Mouse (Mus musculus): ENCODE measurements around the gene Dnmbp.
"Not testable (repeated sequence)": the region's sequence is repeated elsewhere in the genome, so short reads cannot be mapped to it uniquely, and the experiment has no call there.

Gene Dnmbp

DNA sequence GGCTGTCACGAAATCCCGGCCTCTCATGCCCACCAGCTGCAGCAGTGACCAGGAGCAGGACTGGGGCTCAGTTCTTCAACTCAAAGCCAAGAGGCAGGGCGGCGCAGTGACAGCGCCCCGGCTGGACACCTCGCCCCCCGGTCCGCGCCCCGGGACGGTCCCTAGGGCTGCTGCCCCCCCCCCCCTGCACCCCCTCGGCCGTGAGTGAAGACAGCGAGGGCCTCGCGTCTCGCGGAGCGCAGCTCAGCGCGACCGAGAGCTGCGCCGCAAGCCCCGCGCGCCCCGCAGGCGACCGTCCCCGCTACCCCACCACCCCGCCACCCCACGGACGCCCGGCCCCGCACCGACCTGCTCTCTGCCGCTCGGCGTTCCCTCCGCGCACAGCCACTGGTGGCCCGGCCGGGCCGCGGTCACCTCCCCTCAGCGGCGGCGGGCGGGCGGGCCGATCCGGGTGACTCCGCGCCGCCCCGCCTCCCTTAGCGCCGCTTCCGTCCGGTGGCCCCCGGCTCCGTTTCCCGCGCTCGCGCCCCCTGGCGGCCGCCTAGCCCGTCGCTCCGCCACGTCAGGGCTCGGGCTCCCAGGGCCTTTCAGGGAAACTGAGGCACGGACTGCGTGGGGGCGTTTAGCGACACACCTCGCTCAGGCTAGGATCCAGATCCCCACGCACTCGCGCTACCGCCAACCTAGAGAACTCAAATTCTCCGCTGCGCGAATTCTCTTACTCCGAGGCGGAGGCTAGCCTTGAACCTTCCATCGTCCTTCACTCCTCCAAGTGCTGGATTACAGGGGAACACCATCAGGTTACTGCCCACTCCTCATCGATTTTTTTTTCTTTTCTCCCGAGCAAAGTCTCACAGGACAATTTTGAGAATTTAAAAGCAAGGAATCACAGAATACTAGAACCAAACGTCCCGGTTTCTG is at the start of gene Dnmbp:
TSS of gene Dnmbp (minus strand) at position 423 of the 921 bp plus-strand sequence.
- peak; percentile 83 for DNase-seq (ENCODE audit: low spot score)

DNA sequence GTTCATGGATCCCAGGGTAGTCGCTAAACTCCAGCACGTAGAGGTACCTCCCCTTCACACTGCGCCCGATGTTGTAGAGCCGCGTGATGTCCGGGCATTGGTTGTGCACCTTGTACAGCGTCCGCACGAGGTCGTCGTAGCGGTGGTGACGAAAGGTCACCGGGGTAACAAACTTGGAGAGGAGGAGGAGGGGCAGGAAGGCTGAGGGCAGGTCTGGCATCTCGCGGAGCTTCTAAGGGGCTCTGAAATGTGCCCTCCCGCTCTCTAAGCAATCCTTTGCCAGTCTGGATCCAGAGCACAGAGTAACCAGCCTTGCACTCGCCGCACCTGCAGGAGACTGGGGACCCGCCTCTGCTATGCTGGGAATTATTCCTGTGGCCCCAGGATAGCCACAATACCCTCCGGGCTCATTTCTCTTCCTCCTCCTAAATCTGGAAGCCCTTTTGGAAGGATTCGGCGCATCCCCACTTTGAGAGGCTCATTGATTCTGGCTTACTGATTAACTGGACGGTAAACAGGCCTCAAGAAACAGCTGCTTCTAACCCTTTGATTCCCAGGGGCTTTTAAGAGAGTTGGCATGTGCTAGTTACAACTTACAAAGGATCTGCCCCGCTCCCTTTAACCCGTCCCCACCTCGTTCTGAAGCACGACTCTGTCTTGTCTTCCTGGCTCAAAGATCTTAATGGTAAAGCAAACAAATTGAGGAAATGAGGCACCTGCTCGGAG is 46.2 kb upstream of the Dnmbp start, which contains the start of gene Cpn1:
TSS of gene Cpn1 (minus strand) at position 488 of the 726 bp plus-strand sequence.
- DNase-seq (ENCODE audit: low spot score), result peak; percentile 65

DNA sequence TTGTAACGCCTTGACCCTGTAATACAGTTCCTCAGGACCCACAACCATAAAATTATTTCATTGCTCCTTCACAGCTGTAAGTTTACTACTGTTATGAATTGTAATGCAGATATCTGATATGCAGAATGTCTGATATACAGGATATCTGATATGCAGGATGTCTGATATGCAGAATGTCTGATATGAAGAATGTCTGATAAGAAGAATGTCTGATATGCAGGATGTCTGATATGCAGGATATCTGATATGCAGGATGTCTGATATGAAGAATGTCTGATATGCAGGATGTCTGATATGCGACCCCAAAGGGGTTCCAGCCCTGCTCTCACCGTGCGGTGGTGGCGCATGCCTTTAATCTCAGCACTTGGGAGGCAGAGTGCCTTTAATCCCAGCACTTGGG is 42.0 kb upstream of the Dnmbp start:
- DNase-seq (ENCODE audit: low spot score), result no peak

DNA sequence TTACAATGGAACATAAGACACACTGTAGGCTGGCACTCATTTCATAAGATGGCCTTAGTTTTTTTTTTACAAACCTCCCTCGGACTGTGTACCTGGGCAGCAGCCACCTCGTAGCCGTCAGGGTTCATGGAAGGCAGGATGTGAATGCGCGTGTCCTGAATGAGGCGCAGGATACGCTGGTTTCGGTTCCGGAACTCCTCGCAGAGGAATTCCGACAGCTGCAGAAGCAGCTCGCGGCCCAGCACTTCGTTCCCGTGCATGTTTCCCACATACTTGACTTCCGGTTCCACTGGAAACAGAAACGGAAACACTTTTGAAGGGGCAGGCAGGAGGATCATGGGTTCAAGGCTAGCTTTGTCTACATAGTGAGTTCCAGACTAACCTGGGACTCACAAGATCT is 40.7 kb upstream of the Dnmbp start:
- DNase-seq (ENCODE audit: low spot score), result no peak

DNA sequence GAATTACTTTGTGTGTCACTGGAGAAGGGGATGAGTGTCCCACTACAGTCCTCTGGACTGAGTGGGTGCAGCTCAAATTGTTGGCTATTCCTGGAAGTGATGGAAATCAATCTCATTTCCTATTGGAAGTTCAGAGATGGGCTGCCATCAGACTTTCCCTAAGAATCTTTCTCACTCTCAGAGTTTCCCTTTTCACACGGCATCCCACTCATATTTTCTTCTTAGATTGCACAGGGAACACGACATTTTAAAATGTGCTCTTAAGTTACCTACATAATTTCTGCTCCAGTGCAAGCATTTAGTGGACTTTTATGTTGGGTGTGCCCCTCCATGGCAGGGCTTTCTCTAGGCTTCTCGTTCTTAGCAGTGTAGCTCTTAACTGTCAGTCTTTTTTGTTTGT is 37.8 kb upstream of the Dnmbp start:
- no peak for DNase-seq (ENCODE audit: low spot score)

DNA sequence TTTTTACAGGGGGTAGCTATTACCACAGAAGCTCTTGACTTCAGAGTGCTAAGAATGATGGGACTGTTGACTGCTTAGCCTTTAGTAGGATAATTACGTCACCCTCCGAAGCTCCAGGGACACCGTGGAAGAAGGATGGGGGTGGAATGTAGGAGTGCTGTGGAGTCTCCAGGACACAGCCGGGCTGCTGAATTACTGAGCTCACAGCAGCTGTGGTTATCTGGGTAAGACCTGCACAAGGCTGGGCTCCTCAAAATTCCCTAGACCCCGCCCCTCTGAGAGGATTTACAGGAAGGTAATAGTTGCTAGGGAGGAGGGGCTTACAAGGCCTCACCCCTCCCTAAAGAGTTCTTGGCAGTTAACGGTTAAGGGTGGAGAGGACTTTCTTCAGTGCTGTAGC is 36.7 kb upstream of the Dnmbp start:
- no peak for DNase-seq (ENCODE audit: low spot score)

DNA sequence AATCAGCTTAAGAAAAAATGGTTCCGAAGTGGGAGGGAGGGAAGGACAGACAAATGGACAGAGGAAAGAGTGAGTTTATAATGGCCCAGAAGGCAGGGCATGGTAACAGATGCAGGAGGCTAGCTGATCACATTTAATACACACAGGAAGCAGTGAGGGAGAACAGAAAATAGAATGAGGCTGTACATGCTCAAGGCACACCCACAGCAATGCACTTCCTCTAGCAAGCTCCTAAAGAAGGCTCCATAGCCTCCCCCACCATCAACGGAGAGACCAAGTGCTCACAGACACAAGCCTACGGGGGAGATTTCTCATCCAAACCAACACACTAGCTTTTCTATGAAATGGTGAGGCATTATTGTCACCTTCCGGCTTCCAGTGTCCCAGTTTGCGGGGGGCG is 34.2 kb upstream of the Dnmbp start:
- no peak for DNase-seq (ENCODE audit: low spot score)

DNA sequence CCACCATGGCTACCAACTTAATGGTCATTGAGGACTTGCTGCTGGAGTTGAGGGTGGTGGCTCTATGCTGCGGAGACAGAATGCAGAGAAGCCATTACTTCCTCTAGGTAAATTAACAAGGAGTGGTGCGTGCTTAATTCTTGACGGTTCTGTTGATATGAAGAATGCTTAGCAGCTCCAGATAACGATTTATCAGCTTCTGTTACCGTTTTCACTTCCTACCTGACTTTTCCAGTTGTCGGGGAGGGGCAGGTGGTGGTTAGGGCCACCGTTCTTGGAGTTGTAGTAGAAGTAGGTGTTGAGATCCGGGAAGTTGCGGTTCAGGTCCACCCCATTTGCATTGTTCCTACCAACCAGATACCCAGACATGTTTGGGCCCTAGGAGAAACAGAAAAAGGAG is 33.7 kb upstream of the Dnmbp start:
- no peak for DNase-seq (ENCODE audit: low spot score)

DNA sequence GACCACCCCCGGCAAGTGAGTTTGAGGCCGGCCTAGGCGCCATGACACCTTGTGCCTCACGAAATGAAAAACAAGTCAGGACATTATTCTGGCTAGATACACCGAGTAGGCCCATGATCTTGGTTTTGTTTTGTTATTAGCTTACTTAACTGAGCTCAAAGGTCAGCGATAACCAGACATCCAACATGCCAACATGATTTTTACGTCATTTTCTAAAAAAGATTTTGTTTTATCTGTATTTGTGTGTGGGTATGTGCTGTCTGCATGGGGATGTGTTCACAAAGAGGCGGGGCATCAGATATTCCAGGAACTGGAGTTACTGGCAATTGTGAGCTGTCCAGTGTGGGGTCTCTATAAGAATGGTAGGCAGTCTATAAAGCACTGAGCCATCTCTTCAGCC is 32.1 kb upstream of the Dnmbp start:
- no peak for DNase-seq (ENCODE audit: low spot score)

DNA sequence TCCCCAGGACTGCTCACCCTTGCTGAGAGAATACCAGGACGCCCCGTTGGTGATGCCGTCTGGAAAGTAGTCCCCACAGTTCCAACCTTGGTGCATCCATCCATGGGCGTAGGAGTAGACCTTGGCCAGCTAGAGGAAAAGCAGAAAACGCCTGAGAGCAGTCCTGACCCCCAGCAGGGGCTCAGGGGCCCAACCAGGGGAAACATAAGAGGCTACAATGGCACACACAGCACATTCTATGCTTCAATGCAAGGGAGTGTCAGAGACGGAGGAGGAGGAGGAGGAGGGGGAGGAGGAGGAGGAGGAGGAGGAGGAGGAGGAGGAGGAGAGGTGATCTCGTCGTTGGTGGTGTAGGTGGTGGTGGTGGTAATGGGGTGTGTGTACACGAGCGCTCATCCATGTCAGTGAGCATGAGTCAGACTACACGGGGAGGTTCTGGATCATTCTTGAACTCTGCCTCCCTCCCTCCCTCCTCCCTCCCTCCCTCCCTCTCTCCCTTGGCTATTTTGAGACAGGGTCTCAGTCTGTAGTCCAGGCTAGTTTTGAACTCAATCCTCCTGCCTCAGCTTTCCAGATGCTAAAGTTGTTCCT is 28.5 kb upstream of the Dnmbp start:
- no peak for DNase-seq (ENCODE audit: low spot score)

DNA sequence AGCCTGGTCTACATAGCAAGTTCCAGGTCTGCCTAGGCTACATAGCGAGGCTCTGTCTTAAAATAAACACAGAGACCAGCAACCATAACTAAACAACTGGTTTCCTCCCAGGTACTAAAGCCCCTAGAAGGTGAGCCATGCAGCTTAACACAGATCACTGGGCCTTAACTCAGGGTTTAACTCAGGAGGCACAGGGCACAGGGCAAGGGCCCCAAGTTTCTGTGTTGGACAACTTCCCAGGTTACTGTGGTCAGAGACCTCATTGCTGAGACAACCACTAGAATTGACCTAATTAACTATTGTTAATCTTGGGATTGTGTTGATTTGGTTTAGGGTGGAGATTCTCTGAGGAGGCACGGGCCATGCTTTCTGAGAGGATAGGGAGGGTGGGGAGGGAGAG is 26.5 kb upstream of the Dnmbp start:
- no peak for DNase-seq (ENCODE audit: low spot score)

DNA sequence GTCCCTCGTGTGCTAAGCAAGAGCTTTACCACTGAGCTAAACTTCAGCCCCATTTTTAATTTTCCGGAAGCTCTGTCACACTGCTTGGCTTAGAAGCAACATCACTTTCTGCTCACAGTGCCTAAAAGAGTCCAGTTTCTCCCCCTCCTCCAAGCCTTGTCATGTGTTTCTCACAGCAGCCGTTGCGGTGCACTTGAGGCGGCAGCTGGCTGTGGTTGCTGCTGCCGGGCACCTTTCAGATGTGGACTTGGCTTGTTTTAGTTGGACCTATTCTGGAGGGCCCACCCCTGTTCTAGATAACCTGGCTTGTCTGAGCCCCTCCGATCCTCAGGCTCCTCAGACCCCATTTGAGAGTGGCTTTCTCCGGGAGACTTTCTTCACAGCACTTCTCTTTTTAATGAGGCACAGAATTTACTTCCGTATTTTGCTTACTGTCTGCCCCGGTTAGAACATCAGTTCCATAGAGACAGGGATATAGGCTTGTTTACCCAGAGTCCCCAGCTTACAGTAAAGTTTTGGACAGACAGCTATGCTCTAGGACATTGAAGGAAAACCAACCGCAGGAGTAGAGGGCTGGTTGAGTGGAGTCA is 25.6 kb upstream of the Dnmbp start:
- DNase-seq (ENCODE audit: low spot score), result no peak

DNA sequence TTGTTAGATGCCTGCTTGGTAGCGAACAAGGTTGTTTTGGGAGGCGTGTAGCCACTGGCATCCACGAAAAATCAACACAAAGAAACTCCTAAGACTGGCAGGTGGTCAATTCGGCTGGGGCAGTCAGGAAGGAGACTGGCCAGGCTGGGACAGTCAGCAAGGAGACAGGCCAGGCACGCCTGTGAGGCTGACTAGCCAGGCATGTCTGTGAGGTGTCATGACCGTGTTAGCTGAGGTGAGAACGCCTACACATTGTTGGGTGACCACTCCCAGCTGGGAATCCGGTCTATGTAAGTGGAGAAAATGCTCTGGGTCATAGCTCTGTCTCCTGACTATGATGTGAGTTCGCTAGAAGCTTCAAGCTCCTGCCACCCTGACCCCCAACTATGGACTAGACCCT is 22.8 kb upstream of the Dnmbp start:
- DNase-seq (ENCODE audit: low spot score), result no peak

DNA sequence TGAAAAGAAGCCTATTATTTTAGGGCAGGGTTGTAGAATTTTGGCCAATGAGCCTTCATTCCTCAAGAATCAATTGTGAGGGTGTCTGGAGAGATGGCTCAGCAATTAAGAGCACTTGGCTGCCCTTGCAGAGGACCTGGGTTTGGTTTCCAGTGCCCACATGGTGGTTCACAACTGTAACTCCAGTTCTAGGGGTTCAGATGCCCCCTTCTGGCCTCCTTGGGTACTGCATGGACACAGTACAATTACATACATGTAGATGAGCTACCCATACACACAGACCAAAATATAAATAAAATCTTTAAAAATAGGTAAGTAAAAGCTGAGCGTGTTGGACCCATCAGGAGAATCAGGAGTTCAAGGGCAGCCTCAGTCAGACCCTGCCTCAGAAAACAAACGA is 21.2 kb upstream of the Dnmbp start:
- no peak for DNase-seq (ENCODE audit: low spot score)

DNA sequence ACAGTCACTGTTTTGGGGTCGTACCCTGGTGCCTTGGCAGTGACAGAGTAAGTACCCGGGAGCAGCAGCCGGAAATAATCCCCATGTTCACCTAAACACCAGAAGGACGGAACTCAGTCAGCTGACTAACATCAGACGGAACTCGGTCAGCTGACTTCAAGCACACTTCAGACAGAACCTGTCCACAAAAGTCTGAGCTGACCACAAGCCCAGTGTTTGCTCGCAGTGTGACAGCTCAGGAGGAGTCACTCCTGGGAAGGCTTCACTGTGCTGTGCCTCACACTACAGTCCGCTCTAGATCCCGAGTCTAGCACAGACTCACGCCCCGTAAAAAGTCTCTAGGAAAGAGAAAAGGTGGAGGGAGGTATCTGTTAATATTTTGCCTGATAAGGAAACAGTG is 20.0 kb upstream of the Dnmbp start:
- no peak for DNase-seq (ENCODE audit: low spot score)

DNA sequence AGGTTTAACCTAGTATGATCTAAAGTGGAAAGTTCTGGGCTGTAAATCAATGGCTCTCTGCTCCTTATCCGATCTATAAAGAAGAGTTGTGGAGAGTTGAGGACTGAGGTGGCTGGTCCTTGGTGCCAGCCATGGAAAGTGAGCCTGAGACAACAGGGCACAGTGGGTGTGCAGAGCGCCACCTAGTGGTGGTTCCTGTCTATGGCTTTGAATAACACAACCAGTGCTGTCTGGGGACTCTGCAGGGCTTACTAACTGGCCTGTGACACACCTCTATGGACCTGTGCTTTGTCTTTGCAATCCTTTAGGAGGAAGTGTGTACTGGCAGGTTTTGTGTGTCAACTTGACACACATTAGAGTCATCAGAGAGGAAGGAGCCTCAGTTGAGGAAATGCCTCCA is 19.2 kb upstream of the Dnmbp start:
- peak; percentile 89 for DNase-seq (ENCODE audit: low spot score)

DNA sequence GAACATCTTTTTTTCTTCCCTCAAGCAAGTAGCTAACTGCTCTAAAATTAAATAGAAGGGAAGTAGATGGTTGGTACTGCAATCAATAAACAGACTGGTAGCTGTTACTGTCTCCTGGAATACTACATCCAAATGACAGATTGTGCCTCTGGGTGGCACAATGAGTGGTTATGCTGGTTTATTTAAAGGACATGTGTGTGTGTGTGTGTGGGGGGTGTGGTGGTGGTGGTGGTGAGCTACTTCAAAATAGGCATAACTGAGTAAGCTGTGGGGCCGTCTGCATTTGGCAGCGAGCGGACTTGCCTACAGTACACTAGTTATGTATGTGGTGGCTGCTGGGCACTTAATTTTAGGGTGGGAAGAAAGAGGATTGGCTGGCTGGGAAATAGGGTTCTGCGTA is 17.9 kb upstream of the Dnmbp start:
- DNase-seq (ENCODE audit: low spot score), result no peak

DNA sequence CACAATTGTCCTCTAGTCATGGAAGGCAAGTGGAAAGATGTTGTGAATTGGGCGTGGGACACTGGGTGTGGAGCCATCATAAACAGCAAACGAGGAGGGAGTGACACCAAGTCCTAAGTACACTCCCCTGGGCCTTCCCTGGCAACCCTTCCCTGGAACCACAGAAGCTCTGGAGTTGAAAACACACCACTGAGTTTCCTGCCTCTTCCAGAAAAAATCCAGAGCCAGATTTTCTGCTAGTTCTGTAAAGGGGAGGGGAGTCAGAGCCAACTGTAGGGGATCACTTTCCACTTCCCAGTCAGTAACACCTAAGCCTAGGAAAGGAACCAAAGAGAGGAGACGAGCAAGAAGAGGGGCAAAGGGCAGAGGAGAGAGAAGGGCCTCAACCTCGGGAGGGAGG is 17.4 kb upstream of the Dnmbp start:
- DNase-seq (ENCODE audit: low spot score), result no peak

DNA sequence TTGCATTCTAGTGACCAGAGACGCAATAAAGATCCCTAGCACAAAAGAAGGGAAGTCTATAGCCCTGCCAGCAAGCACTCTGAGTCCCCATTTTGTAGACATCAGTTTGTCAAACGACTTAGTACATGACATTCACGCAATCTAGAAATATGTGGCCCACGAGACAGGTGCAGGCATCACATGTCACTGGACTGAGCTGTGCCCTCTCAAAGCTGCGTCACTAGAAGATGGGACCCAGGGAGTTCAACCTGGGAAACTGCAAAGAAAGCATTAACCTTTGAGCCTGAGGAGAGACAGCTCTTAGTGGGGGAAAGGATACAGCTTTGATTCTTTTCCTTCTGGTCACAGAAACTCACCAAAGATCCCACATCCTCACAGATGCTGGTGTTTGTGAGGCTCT is 15.3 kb upstream of the Dnmbp start:
- no peak for DNase-seq (ENCODE audit: low spot score)

DNA sequence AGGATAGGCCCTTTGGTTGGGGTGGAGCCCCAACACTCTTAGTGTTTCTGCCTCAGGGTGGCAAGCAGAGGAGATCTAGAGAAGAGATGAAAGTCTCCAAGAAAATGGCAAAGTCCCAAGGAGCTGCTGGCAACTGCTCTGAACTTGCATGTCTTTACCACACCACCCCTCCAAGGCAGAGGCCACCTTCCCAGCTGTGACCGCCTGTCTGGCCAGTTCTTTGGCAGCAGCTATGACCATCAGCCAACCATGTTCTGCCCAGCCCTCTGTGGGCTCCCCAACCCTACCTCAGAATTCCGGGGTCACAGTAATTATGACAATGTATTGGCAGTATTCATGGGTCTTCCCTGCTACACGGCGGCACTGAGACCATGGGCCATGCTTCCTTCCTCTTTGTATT is 14.9 kb upstream of the Dnmbp start:
- DNase-seq (ENCODE audit: low spot score), result no peak

DNA sequence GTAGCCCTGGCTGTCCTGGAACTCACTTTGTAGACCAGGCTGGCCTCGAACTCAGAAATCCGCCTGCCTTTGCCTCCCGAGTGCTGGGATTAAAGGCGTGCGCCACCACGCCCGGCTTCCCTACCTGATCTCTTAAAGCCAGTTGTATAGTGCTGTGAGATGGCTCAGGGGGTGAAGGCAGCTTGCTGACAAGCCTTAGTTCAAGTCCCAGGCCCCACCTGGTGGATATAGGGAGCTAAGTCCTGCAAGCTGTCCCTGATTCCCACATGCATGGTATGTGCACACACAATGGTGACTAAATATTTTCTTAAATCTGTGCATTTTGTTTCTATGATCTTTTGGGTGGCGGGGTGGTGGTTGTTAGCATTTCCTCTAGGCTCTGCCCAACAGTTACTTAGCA is 12.9 kb upstream of the Dnmbp start:
- not testable (repeated sequence) for DNase-seq (ENCODE audit: low spot score)

DNA sequence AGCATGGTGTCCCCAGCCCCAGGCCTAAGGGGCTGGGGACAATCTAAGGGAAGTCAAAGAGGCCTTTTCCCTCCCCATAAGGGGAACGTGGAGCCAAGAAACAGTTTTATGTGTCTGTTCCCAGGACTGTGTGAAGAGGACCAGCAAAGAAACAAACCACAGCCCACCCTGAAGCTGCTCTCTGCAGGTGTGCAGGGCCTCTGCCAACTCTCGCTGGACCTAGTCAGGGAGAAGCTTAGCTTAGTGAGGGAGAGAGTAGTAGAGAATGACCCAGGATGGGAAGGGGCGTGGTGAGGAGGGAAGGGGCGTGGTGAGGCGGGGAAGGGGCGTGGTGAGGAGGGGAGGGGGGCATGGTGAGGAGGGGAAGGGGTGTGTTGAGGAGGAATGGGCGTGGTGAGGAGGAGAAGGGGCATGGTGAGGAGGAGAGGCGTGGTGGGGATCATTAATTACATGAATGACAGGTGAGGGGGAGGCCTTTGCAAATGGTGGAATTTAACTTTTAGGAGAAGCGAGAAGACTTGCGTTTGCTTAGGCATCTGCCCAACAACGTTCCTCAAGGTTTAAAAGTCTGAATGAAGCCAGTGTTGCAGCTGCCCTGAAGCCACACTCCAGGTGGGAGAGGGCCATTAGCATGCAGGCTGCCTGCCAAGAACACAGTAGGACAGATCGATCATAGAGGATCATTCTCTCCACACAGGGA is 9.3 kb upstream of the Dnmbp start:
- peak; percentile 72 for DNase-seq (ENCODE audit: low spot score)
